Mouse (Mus musculus) embryonic facial prominence, embryonic 11.5 days (tissue): ENCODE measurements around the gene Dtnb. TPM values are rescaled to one million over a fixed set of nuclear protein-coding genes. Genes with fewer than 3 reads are reported as not detected.

ENCODE experiments used
- ATAC-seq: fragments of 200-750 bp; cut with Nextera tagmentation; replicated peaks from 2 replicates; pipeline ENCODE4 v1.8.0; 2017; ENCODE audit warnings: low read depth; ENCODE audit not compliant: insufficient number of reproducible peaks, low FRiP score, low TSS enrichment
- DNase-seq: peaks from one replicate; pipeline ENCODE4 v3.0.0-alpha.2; 2015; ENCODE audit warnings: low spot score
- H3K27ac ChIP-seq: fragments of 300-500 bp; sonication (generic); replicated peaks from 2 replicates; pipeline ENCODE4 v1.5.1; 2014; ENCODE audit warnings: mild to moderate bottlenecking, low read depth, low read length, control low read depth
- H3K27me3 ChIP-seq: fragments of 300-500 bp; sonication (generic); 2 replicates; pipeline ENCODE4 v1.6.1; 2014; ENCODE audit warnings: mild to moderate bottlenecking, low read length, moderate library complexity, mixed read lengths; ENCODE audit not compliant: control insufficient read depth, insufficient read depth
- H3K36me3 ChIP-seq: fragments of 300-500 bp; sonication (generic); replicated peaks from 2 replicates; pipeline ENCODE4 v1.6.1; 2014; ENCODE audit warnings: low read depth, mild to moderate bottlenecking, low read length, moderate library complexity, mixed read lengths; ENCODE audit not compliant: control insufficient read depth, insufficient read depth
- H3K4me1 ChIP-seq: fragments of 300-500 bp; sonication (generic); 2 replicates; pipeline ENCODE4 v1.6.1; 2014; ENCODE audit warnings: low read length, mixed read lengths; ENCODE audit not compliant: control insufficient read depth, insufficient read depth
- H3K4me2 ChIP-seq: fragments of 300-500 bp; sonication (generic); 2 replicates; pipeline ENCODE4 v1.6.1; 2014; ENCODE audit warnings: low read depth, mild to moderate bottlenecking, control low read depth, low read length, moderate library complexity
- H3K4me3 ChIP-seq: fragments of 300-500 bp; sonication (generic); 2 replicates; pipeline ENCODE4 v1.5.1; 2014; ENCODE audit warnings: low read depth, low read length, control low read depth
- H3K9ac ChIP-seq: fragments of 300-500 bp; sonication (generic); replicated peaks from 2 replicates; pipeline ENCODE4 v1.6.1; 2014; ENCODE audit warnings: mild to moderate bottlenecking, control low read depth, low read length
- H3K9me3 ChIP-seq: fragments of 300-500 bp; sonication (generic); replicated peaks from 2 replicates; pipeline ENCODE4 v1.6.1; 2016; ENCODE audit warnings: mild to moderate bottlenecking, low read length, inconsistent platforms, mixed read lengths; ENCODE audit not compliant: control insufficient read depth
- WGBS: fragments of 180-500 bp; shearing (Covaris S2); extraction: QIAGEN DNeasy Blood & Tissue Kit; methylation state at CpG from one replicate; pipeline ENCODE4 v1.1.7; 2014; 5-methylcytosine and 5-hydroxymethylcytosine counted together
- polyA plus RNA-seq: library from polyadenylated mRNA; unstranded; fragments of >200 nt; fragmentation: Nextera tagmentation; extraction: Ambion mirVana; gene quantifications from 2 replicates; pipeline ENCODE4 v1.2.1, GENCODE M21; 2014

The Dtnb gene
- polyA plus RNA-seq, 1 experiment from 2014 or later: 40.4 TPM

DNA sequence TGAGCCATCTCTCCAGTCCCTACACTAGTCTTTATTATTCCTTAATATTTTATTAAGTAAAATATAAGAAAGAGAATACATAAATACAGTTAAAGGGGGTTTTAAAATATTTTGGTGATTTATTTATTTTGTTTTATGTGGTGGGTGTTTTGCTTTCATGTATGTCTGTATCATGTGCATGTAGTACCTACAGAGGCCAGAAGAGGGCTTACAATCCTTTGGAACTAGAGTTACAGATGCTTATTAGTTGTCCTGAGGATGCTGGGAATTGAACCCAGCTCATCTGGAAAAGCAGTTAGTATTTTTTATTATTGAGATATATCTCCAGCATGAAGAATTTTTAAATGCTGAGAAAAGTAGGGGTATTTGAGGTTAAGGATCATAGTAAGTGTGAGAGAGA is 37.6 kb downstream of the Dtnb start:
- Histone ChIP-seq H3K27ac (no peak overlapping the region), H3K27me3 (no peaks in the 10 kb centered on the region), H3K4me2 (no peak overlapping the region), H3K9ac (no peak overlapping the region), H3K9me3 (no peaks in the 10 kb centered on the region), H3K4me1 (no peaks in the 10 kb centered on the region), H3K4me3 (no peak overlapping the region), H3K36me3 (no peaks in the 10 kb centered on the region)
- DNase-seq: peak; percentile 35
- ATAC-seq: no peak

DNA sequence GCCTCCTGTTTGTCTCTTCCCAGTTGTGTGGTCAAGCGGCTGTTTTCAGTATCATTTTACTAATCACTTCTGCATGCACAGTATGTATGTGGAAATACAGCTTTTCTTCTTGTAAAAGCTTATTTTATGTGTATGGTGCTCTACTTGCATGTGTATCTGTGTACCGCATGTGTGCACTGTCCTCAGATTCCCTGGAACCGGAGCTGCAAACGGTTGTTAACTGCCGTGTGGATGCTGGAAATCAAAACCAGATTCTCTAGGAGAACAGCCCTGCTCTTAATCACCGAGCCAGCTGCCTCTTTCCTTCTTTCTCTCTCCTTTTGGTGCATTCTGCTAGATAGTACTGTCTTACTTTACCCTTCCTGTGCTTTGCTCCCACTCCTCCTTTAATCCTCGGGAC is 39.7 kb downstream of the Dtnb start:
- peak; percentile 76 for DNase-seq
- Histone ChIP-seq H3K9me3 (no peaks in the 10 kb centered on the region), H3K27me3 (no peaks in the 10 kb centered on the region), H3K4me3 (no peak overlapping the region), H3K27ac (peak overlapping the region; percentile 9; the same call in 1 of the 2 replicates), H3K9ac (no peak overlapping the region), H3K4me2 (no peak overlapping the region), H3K36me3 (no peaks in the 10 kb centered on the region), H3K4me1 (no peaks in the 10 kb centered on the region)
- ATAC-seq: no peak
- 34% methylated on average over 7 of the region's 7 CpGs for WGBS

DNA sequence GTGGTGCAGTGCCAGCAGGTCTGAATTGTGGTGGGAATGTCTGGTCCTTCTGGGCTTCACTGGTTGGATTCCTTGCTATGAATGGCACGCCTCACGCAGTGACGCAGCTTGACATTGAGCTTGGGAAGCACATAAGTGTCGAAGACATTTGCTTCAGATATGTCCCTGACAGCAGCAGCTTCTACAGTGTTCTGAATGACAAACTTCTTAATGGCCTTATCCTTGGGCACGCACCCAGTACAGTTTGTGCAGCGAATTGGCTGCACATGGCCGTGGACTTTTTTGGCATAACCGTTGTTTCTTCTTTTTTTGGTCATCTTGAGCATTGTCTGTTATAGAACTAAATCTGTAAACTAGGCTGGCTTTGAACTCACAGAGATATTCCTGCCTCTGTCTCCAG is 42.9 kb downstream of the Dtnb start:
- Histone ChIP-seq H3K27ac (no peak overlapping the region), H3K4me3 (no peak overlapping the region), H3K36me3 (no peaks in the 10 kb centered on the region), H3K4me1 (no peaks in the 10 kb centered on the region), H3K4me2 (no peak overlapping the region), H3K9me3 (no peaks in the 10 kb centered on the region), H3K9ac (no peak overlapping the region), H3K27me3 (no peaks in the 10 kb centered on the region)
- WGBS: 95% methylated on average over 8 of the region's 8 CpGs
- no peak for ATAC-seq
- no peak for DNase-seq

DNA sequence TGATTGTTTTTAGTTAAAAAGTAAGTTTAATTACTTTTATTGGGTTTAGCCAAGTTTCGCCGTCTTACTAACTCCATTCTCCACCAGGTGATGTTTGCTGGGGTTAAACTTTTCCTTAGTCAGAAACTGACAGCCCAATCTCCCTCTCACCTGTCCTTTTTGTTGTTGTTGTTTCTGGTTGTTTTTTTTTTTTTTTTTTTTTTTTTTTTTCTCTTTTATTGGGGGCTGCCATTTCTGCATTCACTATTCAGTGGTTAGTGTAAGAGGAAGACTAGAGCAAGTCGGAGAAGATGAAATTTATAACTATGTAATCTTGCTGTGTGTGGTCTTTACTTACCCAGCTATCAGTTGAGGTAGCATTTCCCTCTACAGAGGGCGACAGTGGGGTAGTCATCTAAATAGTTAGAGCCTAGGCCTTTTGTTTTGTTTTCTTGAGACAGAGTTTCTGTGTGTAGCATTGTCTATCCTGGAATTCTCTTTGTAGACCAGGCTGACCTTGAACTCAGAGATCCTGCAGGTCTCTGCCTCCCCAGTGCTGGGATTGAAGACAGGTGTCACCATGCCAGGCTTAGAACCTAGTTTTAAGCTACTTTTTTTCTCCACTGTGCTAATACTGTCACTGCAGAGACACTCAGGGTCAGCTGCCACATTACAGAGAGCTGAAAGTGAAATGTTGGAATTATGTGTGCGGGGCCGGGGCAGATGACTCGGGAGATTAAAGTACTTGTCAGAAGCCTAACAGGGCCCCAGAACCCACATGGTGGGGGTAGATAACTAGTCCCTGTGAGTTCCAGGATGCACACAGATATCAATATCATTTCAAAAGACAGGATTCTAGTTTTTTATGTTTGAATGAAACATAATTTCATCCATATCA is 46.2 kb downstream of the Dtnb start:
- no peak for DNase-seq
- WGBS: 89% methylated on average over 7 of the region's 7 CpGs

DNA sequence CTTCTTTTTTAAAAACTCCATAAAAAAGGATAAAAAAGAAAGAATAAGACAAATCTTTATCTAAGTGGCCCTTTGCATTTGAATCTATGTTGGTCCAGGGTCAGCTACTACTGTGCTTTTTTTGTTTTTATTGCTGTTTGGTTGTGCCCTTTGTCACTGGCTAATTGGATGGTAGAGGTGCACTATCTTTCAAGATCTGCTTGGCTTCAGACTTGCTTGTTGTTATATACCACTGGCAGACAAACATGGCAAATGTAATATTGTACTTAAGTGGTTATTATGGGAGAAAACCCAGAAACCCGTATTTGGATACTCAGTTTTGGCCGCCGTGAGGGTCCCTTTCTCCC is 46.8 kb downstream of the Dtnb start:
- H3K27ac ChIP-seq: no peak overlapping the region
- no peaks in the 10 kb centered on the region for H3K4me1 ChIP-seq
- no peak for ATAC-seq
- H3K4me2 ChIP-seq: no peak overlapping the region
- WGBS: 99% methylated on average over 3 of the region's 3 CpGs
- no peak for DNase-seq
- H3K4me3 ChIP-seq: no peak overlapping the region
- H3K27me3 ChIP-seq: no peaks in the 10 kb centered on the region
- no peak overlapping the region for H3K9ac ChIP-seq
- no peaks in the 10 kb centered on the region for H3K36me3 ChIP-seq
- no peaks in the 10 kb centered on the region for H3K9me3 ChIP-seq

More for the DNA sequence above, 46.2 kb downstream of the Dtnb start:
- H3K36me3 ChIP-seq: no peaks in the 10 kb centered on the region
- no peaks in the 10 kb centered on the region for H3K4me1 ChIP-seq
- no peak overlapping the region for H3K4me2 ChIP-seq
- H3K27ac ChIP-seq: no peak overlapping the region
- H3K4me3 ChIP-seq: no peak overlapping the region
- no peaks in the 10 kb centered on the region for H3K9me3 ChIP-seq
- no peak for ATAC-seq
- H3K9ac ChIP-seq: no peak overlapping the region
- H3K27me3 ChIP-seq: no peaks in the 10 kb centered on the region

DNA sequence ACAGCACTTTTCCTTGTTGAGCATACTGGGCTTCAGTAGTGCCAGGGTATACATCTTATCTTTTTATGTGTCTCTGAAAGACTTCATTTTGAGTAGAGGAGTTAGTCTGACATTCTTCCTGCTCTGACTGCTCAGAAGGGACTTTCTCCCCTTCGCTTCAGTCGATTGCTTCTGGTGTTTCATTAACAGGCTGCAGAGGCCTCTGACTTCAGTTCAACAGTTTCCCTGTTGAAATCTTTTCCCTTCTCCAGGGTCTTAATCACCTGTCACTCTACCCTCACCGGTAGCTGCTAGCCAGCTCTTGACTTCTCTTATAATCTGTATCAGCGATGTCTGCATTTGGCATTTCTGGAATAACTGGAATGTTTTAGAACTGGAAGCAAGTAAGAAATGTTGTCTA is 54.7 kb downstream of the Dtnb start:
- ATAC-seq: no peak
- Histone ChIP-seq H3K27ac (no peak overlapping the region), H3K4me2 (no peak overlapping the region), H3K27me3 (no peaks in the 10 kb centered on the region), H3K4me3 (no peak overlapping the region), H3K9me3 (no peaks in the 10 kb centered on the region), H3K4me1 (no peaks in the 10 kb centered on the region), H3K9ac (no peak overlapping the region), H3K36me3 (no peaks in the 10 kb centered on the region)
- no peak for DNase-seq
- WGBS: 84% methylated on average over 4 of the region's 4 CpGs

DNA sequence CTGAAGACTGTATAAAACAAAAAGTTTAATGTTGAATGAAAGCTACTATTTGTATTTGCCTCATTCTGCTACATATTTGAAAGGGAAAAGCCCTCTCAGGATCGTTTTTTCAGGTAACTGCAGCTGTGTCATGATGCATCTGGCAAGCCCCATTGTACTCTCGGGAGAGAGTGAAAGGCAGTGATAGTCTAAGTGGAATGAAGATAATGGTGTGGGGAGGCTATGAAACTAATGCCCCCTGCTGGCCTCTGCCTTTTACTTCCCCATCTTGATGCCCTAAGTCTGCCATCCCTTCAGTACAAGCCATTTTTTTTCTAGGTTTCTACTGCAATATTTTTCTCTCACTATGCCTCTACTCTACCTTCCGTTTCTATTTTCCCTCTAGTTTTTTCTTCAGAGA is 69.8 kb downstream of the Dtnb start:
- ATAC-seq: no peak
- no peaks in the 10 kb centered on the region for H3K27me3 ChIP-seq
- DNase-seq: peak; percentile 45
- no peak overlapping the region for H3K27ac ChIP-seq
- no peak overlapping the region for H3K4me3 ChIP-seq
- H3K36me3 ChIP-seq: no peaks in the 10 kb centered on the region
- WGBS: 59% methylated on average over 3 of the region's 3 CpGs
- no peaks in the 10 kb centered on the region for H3K4me1 ChIP-seq
- H3K4me2 ChIP-seq: no peak overlapping the region
- no peaks in the 10 kb centered on the region for H3K9me3 ChIP-seq
- no peak overlapping the region for H3K9ac ChIP-seq

DNA sequence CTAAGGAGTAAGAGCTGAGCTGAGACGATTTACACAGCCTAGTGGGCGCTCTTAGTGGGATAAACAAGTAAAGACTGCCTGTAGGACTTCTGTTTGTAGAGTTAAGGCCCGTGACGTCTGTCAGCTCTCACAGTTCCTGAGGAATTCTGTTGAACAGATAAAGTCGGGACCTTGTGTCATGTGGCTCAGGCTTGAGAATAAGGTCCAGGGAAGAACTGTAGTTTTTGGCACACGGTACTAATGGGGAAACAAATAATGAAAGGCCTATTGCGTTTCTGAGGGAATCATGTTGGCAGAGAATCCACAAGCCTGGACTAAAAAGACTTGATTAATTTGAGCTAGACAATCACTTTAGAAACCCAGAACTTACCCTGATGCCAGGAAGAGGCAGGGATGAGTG is 84.6 kb downstream of the Dtnb start:
- Histone ChIP-seq H3K4me2 (no peak overlapping the region), H3K9ac (no peak overlapping the region), H3K4me3 (no peak overlapping the region), H3K9me3 (no peaks in the 10 kb centered on the region), H3K27ac (no peak overlapping the region), H3K4me1 (no peaks in the 10 kb centered on the region), H3K27me3 (no peaks in the 10 kb centered on the region), H3K36me3 (no peaks in the 10 kb centered on the region)
- 85% methylated on average over 7 of the region's 7 CpGs for WGBS
- ATAC-seq: no peak
- no peak for DNase-seq
